Mouse (Mus musculus) adipose tissue, adult 10 weeks (tissue): ENCODE measurements around the gene Gm436. TPM values are rescaled to one million over a fixed set of nuclear protein-coding genes. Genes with fewer than 3 reads are reported as not detected.

Source experiments
- polyA plus RNA-seq: library from polyadenylated mRNA; stranded (reverse); fragments of 350-450 nt; fragmentation: Illumina TruSeq; extraction: RNeasy Lipid Tissue Mini Kit (QIAGEN cat#74804); gene quantifications from one replicate; pipeline ENCODE4 v1.2.3, GENCODE M21; 2014; ENCODE audit warnings: low read depth, low replicate concordance

Gene Gm436
- polyA plus RNA-seq = not detected

DNA sequence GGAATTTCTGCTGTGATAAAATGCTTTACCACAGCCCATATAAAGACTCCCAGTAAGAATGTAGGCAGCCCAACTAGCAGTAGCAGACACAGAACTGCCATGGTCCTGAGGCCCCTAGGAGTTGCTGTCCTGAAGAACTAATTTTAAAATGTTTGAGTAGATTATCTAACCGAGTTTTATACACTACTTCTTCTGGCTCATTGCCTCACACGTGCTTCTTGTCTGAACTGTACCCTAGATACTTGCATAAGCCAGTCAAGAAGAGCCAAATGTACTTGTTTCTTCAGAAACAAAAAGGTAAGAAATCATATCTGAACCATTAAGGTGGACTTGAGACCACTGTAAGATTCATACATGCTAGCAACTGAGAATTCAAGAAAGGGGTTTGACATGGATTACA, at the start of gene Gm436:
Gm436 (minus strand) TSS at position 101 of the 400 bp plus-strand sequence.

DNA sequence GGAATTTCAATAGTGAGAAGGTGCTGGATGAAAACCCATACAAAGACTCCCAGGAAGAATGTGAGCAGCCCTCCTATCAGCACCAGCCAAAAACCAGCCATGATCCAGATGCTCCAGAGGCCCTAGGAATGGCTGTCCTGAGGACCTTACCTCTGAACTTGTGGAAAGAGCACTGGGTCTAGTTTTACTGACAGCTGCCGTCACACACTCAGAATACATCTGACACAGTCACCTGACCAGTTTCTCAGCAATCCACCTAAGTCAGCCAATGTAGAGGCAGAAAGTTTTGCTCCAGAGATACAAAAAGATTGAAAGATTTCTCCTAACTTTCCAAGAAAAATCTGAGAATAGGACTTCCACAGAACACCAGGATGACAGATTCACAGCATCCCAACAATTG, 35.1 kb upstream of the Gm436 start, which contains the start of gene Gm13178:
Gm13178 (minus strand) TSS at position 101 of the 400 bp plus-strand sequence.

Other genes starting within 250 kb of the Gm436 start
- 1.5 TPM for gene 1700012P22Rik, start 247.6 kb downstream of the Gm436 start, polyA plus RNA-seq
- gene Gm9944, start 233.1 kb downstream of the Gm436 start, polyA plus RNA-seq = not detected
- not detected for gene Aadacl3, start 222.6 kb downstream of the Gm436 start, polyA plus RNA-seq
- gene 9430007A20Rik, start 166.5 kb downstream of the Gm436 start, polyA plus RNA-seq = not detected
- not detected for gene Gm13124, start 121.2 kb downstream of the Gm436 start, polyA plus RNA-seq
- gene Aadacl4, start 72.7 kb downstream of the Gm436 start, polyA plus RNA-seq = not detected
- gene Gm13178, start 35.0 kb upstream of the Gm436 start, polyA plus RNA-seq = not detected
- not detected for gene Gm438, start 100.2 kb upstream of the Gm436 start, polyA plus RNA-seq
- 115 TPM for gene Dhrs3, start 206.5 kb upstream of the Gm436 start, polyA plus RNA-seq